Mouse (Mus musculus) lung, postnatal 0 days (tissue): ENCODE measurements around the gene Prpf31.

Experiments used
- CTCF ChIP-seq: IDR thresholded peaks from 2 replicates; pipeline ENCODE4 v1.5.1; 2016; ENCODE audit warnings: antibody characterized with exemption, mild to moderate bottlenecking
- EP300 ChIP-seq: IDR thresholded peaks from 2 replicates; pipeline ENCODE4 v1.6.1; 2016; ENCODE audit warnings: antibody characterized with exemption, mild to moderate bottlenecking, control low read depth

DNA sequence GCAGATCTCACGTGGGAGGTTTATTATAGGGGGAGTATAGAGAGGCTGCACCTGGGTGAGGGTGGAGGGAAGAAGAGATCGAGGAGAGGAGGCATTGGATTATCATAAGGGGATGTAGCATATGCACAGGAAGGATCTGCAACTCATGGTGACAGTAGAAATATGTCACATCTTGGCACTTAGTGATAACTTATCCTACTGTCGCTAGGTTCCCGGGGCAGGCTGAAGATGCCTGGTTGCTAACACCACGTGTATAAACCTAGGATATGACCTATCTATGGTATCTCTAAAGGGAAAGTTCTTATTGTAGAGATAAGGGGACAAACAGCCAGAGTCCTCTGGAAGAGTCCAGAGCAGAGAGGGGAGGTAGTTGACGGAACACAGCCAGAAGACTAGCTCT, 44.0 kb upstream of the Prpf31 start:
- TF ChIP-seq CTCF (no peak), EP300 (no peak)
